Mouse (Mus musculus): ENCODE data around the gene Atp5d.

The Atp5d gene

DNA sequence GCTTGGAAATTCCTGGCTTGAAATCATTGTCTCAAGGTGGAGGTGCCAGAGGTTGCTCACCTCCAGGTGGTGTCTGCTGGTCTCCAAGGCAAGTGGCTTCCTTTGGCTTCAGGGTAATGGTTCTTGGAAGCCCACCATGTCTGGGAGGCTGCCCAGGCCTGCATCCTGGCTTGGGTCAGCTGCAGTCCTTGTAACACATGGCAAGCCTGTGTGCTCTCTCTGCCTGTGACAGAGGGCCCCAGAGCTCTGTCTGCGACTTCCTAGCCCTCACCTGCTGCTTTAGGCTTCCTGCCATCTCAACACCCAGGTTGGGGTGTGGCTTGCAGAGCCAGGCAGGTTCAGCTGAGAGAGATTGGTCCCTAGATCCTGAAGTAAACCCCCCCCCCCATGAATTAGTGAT, 20.7 kb upstream of the Atp5d start:
- DNase-seq (ENCODE audit: low read depth, low spot score): no peak

DNA sequence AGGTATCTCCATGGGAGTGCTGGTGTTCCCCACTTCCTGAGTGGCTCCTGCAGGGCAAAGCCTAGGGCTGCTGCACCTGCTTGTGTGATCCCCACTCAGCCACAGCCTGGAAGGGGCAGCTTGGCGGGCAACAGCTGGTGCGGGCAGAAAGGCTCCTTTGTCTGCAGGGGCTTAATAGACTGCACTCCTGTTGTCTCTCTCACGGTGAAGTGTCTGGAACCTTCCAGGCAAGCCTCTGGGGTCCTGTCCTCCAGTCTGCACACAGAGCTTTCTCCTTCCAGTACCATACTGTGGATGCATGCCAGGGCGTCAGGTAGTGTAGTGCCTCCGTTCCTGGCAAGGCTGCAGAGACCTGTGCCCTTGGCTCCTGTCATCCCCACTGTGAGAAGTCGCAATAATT, 19.9 kb upstream of the Atp5d start:
- no peak for DNase-seq (ENCODE audit: low read depth, low spot score)

DNA sequence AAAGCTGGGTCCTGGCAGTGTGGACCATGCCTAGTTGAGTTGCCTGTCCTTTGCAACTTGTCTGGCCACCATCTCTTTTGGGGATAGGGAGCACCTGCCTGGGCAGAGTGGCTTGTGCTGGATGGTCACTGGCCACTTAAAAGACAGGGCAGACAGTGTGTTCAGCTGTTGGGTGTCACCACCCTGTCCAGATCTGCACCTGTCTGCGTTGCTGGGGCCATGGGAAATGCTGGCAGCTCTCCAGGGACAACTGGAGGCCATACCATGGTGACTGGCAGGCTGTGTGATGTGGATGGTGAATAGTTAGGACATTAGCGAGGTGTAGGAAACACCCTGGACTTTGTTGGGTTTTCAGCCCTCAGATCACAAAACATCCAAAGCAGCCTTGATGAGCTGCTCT, 18.3 kb upstream of the Atp5d start:
- peak; percentile 81 for DNase-seq (ENCODE audit: low read depth, low spot score)

DNA sequence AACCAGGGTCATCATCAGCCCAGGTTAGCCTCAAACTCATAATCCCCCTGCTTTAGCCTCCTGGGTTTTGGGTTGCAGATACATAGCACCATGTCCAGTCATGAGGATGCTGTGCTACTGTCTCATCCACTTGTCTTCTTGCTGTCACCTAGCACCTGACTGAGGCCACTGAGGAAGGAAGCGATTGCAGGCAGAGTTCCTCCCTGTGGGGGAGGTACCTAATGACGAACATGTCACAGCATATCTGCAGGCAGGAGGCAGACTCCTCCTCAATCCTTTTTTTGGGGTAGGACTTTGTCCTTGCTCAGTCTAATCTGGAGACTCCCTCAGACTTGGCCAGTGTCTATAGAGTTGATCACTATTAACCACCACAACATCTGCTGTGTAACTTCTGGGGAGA, 16.8 kb upstream of the Atp5d start:
- DNase-seq (ENCODE audit: low read depth, low spot score): no peak

DNA sequence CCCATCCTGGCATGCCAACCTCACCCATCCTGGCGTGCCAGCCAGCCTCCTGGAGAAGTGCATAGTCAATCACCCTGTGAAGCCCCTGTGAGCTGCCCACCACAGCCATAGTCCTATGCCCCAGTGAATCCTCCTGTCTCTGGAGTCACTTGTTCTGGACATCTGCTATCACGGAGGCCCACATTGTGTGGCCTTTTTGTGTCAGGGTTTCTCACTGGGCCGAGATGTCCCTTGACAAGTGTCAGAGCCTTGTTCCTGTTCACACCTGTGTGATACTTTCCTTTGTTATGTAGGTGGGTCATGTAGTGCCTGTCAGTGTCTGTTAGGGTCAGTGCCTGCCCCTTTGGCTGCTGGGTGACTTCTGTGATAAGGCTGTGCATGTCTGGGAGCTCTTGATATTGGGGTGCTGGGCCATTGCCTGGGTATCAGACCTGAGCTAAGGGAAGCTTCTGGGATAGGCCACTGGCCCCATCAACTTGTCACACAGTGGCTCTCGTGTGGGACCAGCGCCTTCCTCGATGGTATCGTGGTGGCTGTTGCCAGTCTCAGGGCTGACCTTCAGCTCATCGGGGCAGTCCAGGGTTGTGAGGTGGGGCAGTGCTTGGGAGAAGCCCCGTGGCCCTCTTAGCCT, 14.4 kb upstream of the Atp5d start:
- DNase-seq (ENCODE audit: low read depth, low spot score): no peak

DNA sequence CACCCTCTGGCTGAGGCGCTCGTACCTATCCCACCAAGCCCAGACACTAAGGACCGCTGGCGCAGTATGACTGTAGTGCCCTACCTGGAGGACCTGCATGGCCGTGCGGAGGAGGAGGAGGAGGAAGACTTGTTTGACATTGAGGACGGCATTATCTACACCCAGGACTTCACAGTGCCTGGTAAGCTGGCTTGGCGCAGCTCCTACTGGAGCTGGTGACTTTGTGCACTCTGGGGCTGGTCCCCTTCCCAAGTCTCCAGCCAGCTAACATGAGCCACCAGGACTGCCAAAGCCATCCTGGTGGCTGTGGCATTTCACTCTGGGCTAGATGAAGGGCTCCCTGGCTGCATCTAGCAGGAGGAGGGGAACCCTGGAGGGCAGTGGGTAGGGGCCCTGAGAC, 10.5 kb upstream of the Atp5d start:
- DNase-seq (ENCODE audit: low read depth, low spot score): no peak

DNA sequence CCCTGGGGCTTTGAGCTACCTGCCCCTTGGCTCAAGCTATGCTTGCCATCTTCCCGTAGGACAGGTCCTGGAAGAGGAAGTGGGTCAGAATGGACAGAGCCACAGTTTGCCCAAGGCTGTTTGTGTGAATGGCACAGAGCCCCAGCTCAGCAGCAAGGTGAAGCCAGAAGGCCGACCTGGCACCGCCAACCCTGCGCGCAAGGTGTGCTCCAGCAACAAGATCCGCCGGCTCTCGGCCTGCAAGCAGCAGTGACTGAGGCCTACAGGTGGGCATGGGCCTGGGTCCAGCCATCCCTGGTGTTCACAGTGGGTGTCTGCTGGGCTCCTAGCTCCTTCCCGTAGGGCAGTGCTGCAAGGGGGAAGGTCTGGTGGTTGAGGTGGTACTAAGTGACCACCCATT, 8.6 kb upstream of the Atp5d start:
- no peak for DNase-seq (ENCODE audit: low read depth, low spot score)

DNA sequence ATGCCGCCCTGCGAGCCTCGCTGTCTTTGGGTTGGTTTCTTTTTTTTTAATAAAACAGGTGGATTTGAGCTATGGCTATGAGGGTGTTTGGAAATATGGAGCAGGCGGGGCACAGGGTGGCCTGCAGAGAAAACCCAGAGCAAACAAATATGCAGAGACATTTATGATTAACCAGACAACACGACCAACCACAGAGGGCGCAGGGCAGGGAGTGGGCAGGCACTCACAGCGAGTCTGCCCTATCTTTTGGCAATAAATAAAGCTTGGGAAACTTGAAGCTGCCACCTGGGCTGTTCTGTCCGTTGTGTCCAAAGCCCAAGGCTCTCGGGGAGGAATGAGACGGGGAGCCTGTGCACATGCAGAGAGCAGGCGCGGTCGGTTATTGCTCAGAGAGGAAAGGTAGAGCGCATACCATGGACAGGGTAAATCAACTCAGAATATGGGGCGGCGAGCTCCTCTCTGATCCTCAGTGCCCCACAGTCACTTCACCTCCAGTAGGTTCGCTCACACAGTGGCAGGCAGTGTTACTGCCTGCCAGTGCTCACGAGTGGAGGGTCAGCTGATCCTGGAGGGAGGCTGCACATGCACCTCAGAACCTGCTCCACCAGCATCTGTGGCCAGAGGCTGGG, 7.9 kb upstream of the Atp5d start:
- no peak for DNase-seq (ENCODE audit: low read depth, low spot score)

DNA sequence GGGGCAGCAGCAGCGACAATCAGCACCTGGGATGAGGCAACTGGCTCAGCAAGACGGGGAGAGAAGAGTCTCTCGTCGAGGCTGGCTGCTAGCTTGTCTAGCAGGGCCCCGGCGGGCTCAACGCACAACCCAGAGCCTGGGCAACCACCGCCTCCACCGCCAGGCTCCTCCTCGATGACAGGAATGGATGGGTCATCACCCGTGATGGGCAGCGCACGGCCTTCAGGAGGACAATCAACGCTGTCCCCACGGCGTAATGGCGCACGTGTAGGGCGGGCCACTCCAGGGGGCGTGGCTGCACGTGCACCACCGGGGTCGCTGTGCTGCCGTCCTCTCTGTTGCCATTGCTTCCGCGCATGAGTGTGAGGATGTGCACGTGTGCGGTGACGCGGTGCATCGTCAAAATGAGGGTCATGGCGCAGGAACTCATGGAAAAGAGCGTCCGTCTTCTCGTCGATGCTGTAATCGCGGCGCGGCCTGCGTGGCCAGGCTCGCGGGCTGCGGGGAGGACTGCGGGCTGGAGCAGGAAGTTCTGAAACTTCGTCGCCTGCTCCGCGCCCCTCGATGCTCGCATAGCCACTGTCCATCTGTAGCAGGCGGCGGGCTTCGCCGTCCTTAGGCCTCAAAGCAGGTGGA, 7.0 kb upstream of the Atp5d start:
- DNase-seq (ENCODE audit: low read depth, low spot score): no peak

DNA sequence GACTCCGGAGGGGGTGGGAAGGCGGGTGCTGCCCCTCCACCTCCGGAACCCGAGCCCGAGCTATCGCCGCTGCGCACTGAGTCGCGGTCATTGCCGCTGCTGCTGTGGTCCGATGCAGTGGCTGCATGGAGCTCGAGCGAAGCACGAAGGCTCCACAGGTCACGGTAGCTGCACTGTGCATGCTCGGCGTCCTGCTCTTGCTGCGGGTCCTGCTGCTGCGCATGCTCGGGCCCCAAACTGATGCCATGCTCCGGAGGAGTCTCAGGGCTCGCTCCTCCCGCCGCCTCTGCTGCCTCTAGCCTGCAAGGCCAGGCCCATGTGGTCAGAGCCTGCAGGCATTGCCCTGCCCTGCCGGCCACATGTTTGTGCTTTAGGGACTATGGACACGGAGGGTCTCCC, 6.5 kb upstream of the Atp5d start:
- no peak for DNase-seq (ENCODE audit: low read depth, low spot score)

DNA sequence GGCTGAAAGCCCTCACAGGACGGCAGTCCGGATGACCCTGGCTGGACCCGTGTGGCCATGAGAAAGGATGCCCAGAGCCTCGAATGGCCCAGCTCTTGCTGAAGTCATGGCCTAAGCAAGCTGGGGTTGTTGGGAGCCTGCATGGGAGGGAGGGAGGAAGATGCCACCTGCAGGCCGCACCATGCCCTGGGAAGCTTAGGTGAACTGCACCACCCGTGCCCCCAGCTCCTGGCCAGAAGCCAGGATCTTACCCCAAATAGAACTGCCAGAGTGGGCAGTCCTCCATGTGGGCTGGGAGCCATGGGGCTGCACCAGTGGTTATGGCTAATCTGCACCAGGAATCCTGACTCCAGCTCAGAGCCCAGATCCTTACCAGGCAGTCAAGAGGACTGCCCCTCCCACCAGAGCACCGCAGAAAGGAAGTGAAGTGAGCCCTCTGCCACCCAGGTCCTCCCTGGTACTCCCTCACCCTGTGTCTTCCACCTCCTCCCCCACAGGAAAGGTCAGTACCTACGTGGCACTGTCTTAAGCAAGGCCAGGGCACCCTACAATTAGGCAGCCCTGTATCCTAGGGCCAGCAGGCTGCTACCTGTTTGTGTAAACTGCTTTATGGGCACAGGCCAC, 5.1 kb upstream of the Atp5d start:
- DNase-seq (ENCODE audit: low read depth, low spot score): peak; percentile 71

DNA sequence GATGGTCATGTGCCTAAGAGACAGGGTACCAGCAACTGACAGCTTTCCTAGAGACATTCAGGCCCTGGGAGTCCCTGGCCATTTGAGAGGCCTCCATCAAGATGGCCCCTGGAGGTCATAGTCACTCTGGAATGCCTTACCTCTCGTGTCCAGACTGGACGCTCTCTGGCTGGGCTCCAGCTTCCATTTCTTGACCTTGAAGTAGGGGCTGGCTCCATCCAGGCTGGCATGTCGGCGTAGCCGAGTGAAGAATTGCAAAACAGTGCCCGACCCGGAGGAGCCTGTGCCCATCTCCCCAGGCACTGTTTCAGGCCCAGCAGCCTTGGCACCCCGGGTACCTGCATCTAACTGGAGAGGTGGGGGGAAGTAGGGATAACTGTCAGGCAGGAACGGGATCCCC, 4.0 kb upstream of the Atp5d start:
- DNase-seq (ENCODE audit: low read depth, low spot score): no peak

DNA sequence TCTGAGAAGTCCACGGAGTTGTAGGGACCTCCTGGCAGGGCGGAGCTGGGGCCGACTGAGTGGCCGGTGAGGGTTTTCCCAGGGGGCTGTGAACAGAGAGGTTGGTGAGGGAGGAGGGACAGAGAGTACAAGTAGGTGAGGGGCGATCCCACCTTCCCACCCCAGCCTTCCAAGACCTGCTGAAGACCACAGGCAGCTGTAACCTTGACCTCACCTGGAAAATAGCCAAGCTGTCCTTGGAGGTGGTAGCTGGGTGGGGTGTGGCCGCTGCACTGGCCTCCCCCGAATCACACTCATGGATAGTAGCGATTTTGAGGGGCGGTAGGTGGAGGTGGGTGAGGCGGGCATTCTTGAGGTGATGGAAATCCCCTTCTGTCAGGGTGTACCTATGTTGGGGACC, 3.3 kb upstream of the Atp5d start:
- DNase-seq (ENCODE audit: low read depth, low spot score): no peak

DNA sequence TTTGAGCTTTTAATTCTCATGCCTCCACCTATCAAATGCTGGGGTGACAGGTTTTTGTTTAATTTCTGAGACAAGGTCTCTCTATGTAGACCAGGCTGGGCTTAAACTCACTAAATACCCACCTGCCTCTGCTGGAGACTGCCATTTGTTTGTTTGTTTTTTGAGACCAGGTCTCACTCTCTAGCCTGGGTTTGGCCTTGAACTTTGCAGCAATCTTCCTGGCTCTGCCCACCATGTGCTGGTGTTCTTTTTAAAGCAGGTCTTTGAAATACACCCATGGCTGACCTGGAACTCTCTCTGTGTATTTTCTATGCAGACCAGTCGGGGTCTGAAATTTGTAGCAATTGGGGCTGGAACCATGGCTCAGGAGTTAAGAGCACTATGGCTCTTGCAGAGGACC, 2.8 kb upstream of the Atp5d start:
- no peak for DNase-seq (ENCODE audit: low read depth, low spot score)

DNA sequence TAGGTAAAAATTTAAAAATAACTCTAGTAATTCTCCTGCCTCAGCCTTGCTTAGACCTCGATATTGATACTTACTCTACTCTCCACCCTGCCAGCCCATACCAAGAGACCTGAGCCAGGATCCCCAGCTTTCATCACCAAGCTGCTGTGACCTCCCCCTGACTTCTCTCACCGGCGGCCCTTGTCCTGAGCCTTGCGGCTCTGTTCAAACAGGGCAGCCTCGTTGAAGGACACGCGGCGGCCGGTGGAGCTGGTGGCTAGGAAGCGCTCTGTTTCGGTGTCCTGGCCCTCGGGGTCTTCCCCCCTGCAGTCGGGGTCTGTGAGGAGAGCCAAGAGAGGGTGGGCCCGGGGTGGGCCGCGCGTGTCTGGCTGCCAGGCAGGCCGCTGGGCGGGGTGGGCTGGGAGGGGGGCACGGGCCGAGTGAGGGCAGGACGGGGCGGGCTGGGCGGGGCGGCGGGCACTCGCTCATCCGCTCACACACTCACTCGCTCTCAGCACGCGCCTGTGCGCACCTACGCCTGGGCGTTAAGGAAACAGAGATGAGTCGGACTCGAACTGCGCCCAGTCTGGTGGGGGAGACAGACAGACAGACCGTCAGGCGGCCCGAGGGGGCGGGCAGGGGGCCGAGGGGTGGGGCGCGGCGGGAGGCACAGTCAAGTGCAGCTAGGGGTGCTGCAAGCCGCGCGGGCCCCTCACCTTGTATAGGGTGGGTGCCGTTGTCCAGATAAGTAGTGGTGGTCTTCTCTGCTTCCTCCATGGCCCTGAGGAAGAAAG, 2.1 kb upstream of the Atp5d start:
- DNase-seq (ENCODE audit: low read depth, low spot score): no peak

DNA sequence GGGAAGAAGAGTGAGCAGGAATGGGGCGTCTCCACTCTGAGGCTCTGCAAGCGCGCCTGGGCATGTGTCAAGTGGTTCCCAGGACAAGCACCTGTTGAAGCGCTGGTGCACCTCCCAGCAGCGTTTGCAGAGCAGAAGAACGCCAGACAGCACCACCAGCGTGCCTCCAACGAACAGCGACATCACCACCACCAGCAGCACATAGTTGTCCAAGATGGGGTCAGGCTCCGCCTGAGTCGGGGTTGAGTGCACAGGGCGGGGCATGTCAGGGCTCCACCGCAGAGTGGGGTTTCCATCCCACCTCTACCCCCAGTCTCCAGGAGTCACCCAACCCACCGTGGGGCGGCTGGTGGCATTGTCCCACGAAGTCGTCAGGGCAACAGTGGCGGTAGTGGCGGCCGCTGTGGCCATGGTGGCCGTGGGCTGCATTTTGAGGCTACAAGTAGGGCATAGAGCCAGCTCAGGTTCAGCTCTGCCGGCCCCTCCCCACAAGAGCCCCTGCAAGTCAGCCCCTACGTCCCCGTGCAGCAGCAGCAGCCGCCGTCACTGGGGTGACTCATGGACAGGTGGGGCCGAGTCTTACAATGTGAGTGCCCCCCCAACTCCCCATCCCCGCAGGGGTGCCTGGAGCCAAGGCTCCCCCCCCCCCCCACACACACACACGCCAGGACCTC, 1.3 kb upstream of the Atp5d start:
- DNase-seq (ENCODE audit: low read depth, low spot score): no peak

DNA sequence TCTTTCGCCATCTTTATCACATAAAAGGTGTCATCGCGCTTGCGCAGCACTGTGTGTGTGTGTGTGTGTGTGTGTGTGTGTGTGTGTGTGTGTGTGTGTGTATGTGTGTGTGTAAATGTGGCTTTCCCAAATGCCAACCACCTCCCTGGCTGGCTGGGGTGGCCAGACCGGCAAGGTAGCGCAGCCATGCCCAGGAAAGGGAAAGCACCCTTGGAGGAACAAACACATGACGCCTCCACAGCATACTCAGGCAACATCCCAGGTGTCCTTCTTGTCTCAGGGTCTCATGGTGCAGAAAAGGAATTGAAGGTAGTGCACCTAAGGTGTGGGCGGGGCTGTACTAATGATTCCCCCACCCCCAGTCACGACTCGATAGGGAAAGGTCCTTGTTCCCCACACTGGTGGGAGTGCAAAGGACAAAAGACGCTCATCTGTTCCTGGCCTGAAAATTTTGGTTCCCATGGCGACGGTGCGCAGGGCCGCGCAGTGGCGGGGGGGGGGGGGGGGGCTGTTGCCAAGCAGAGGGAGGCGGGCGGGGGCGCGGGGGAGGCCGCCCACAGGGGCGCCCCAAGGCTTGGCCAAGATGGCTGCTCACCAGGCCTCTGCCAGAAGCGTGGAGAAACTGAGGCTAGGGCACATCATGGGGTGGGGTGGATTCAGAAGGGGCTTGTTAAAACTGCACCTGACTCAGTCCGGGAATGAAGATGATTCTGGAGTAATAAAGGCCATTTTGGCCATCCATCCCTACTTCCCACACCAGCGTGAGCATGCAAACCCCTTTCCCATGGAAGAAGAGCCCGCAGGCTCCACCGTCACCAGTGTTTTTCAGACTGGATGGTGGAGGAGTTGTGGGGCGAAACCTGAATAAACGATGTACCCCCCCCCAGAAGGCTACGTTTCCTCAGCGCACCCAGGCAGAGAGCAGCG, 543 bp upstream of the Atp5d start:
- DNase-seq (ENCODE audit: low read depth, low spot score): no peak

DNA sequence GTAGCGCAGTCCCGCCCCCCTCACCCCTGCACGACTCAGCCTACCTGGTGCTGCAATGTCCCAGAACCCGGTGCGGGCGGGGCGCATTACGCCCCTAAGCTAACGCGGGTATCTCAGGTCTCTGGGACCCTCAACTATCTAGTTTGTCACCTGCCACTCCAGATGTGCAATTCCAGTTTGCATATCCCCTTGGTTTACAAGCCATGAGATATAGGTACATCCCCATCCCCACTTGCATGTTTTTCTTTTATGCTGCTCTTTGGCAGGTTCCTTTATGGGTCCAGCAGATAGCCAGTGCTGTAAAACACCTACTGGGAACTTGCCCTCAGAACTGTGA, 975 bp downstream of the Atp5d start:
- no peak for DNase-seq (ENCODE audit: low read depth, low spot score)

DNA sequence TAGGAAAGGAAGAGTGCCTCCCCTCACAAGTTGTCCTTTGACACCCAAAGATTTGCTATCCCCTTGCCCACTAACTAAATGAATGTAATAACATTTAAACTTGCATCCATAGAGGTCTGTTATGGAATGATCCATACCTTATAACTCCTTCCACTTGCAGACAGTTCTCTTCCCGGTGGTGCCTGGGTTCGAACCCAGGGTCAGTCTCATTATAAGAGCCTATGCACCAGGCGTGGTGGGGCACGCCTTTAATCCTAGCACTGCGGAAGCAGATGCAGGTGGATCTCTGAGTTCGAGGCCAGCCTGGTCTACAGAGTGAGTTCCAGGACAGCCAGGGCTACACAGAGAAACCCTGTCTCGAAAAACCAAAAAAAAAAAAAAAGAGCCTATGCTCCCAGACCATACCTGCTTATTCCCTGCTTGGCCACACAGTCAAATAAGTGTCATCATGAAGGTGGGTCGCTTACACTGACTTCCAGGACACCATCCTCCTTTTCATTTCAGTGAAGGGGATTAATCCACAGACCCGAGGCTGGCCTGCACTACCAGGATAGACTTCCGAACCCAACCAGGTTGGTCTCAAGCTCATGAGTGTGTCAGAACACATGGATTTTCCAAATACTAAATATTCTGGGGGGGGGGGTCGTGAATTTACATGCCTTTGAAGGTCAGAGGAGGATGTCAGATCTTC, 1.7 kb downstream of the Atp5d start:
- DNase-seq (ENCODE audit: low read depth, low spot score): no peak

DNA sequence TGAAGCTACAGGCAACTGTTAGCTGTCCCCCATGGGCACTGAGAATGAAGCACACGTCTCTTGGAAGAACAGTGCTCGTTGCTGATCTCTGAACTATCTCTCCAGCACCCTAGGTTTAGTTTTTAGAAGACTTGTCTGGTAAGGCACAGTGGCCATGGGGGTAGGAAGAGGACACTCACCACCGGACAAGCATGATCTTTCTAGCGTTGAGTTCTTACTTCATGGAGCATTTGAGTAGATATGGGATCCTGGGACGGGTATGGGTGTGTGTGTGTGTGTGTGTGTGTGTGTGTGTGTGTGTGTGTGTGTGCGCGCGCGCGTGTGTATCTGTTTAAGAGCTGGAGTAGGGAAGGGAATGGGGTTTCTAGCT, 2.2 kb downstream of the Atp5d start, which contains the start of gene Cbarp:
TSS of gene Cbarp (minus strand) at position 170 of the 370 bp plus-strand sequence.
- no peak for DNase-seq (ENCODE audit: low read depth, low spot score)
